Mouse (Mus musculus): ENCODE data around the gene Cbx3. TPM values are rescaled to one million over a fixed set of nuclear protein-coding genes. Genes with fewer than 3 reads are reported as not detected.
A peak's percentile ranks its signal among the peaks of the same experiment; 100 is the strongest.

Cbx3 gene
- 517 TPM in 2 replicates for polyA plus RNA-seq (2015; fragmentation: Nextera tagmentation; extraction: Ambion mirVana)

DNA sequence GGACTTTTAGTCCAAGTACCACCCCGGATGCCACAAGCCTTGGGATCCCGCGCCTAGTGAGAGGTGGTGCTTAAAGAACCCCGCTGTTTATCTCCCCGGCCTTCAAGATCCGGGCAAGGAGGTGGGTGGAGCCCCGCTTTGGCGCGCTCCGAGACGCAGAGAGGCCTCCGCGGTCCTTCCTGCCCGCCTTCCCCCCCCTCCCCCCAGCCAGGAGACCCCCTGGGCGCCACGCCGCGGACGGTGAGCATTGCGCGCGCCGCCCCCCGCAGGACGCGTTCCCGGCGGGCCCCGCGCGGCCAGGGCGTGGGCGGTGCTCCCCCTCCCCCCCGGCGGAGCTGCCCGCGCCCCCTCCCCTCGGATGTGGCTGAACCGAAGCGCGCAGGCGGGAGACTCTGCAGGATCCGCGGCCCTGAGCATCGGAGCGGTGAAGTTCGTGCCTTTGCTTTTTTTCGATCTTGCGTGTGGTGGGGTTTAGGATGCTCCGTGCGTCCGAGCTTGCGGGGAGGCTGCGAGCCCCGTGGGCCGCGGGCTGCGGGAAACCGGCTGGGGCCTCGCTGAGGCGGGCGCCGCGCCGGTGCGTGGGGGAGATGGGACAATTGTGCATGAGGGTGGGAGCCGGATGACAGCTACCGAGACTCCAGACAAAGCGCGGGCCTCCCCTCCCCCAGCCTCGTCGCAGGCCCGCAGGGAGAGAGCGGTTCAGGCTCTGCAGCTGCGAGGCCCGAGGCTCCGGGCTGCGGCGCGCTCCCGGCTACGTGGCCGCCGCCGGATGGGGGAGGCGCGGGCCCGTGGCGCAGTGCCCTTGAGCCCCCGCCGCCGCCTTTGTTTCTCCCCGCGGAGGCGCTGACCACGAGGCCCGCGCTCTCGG, at the start of gene Cbx3:
Gene Cbx3 (plus strand): TSS at position 50 of the 868 bp plus-strand sequence.
- Histone ChIP-seq H3K36me3 (peaks cover 34% of the 10 kb centered on the region), H3K27me3 (no peaks in the 10 kb centered on the region), H3K4me2 (peak within 1 kb of the TSS; percentile 73), H3K27ac (peak within 1 kb of the TSS; percentile 100), H3K4me1 (replicated peaks) (peaks cover 43% of the 10 kb centered on the region), H3K9me3 (no peaks in the 10 kb centered on the region), H3K4me3 (peak within 1 kb of the TSS; percentile 98), H3K9ac (peak within 1 kb of the TSS; percentile 100)
- WGBS = under 1% methylated on average over 91 of the region's 99 CpGs
- ATAC-seq (ENCODE audit: low FRiP score) = peak; percentile 86

- ATAC-seq (ENCODE audit: low FRiP score) = no peak
- H3K4me3 ChIP-seq = no peak overlapping the region
Observed at GRCm38 (mm10) chr6:51423466-51424122, 46.6 kb upstream of the Cbx3 start.

GRCm38 (mm10) chr6:51424537-51424936, 45.6 kb upstream of the Cbx3 start:
- 95% methylated on average over 2 of the region's 2 CpGs for WGBS
- ATAC-seq (ENCODE audit: low FRiP score) = no peak

More at GRCm38 (mm10) chr6:51423466-51424122, 46.6 kb upstream of the Cbx3 start:
- H3K4me2 ChIP-seq = no peak overlapping the region
- H3K9me3 ChIP-seq = no peaks in the 10 kb centered on the region
- H3K9ac ChIP-seq = no peak overlapping the region
- no peaks in the 10 kb centered on the region for H3K36me3 ChIP-seq
- H3K27ac ChIP-seq = no peak overlapping the region
- no peaks in the 10 kb centered on the region for H3K4me1 ChIP-seq (replicated peaks)
- 49% methylated on average over 11 of the region's 11 CpGs for WGBS
- no peaks in the 10 kb centered on the region for H3K27me3 ChIP-seq

GRCm38 (mm10) chr6:51432535-51433397, 37.4 kb upstream of the Cbx3 start, which contains the start of gene Nfe2l3:
Gene Nfe2l3 (plus strand): TSS chr6:51432670.
- Histone ChIP-seq H3K9ac (peak within 1 kb of the TSS; percentile 78), H3K4me2 (peak within 1 kb of the TSS; percentile 79), H3K4me3 (peak within 1 kb of the TSS; percentile 50), H3K36me3 (no peaks in the 10 kb centered on the region), H3K27me3 (peaks cover 67% of the 10 kb centered on the region), H3K4me1 (replicated peaks) (peaks cover 32% of the 10 kb centered on the region), H3K9me3 (no peaks in the 10 kb centered on the region), H3K27ac (no peak within 1 kb of the TSS)
- ATAC-seq (ENCODE audit: low FRiP score) = peak; percentile 82
- 1% methylated on average over 74 of the region's 74 CpGs for WGBS

More at GRCm38 (mm10) chr6:51424537-51424936, 45.6 kb upstream of the Cbx3 start:
- no peaks in the 10 kb centered on the region for H3K4me1 ChIP-seq (replicated peaks)
- no peaks in the 10 kb centered on the region for H3K36me3 ChIP-seq
- H3K27me3 ChIP-seq = peaks cover 4% of the 10 kb centered on the region; the same call in 1 of the 2 replicates
- no peak overlapping the region for H3K4me3 ChIP-seq
- no peak overlapping the region for H3K4me2 ChIP-seq
- no peaks in the 10 kb centered on the region for H3K9me3 ChIP-seq
- no peak overlapping the region for H3K27ac ChIP-seq
- H3K9ac ChIP-seq = no peak overlapping the region

DNA sequence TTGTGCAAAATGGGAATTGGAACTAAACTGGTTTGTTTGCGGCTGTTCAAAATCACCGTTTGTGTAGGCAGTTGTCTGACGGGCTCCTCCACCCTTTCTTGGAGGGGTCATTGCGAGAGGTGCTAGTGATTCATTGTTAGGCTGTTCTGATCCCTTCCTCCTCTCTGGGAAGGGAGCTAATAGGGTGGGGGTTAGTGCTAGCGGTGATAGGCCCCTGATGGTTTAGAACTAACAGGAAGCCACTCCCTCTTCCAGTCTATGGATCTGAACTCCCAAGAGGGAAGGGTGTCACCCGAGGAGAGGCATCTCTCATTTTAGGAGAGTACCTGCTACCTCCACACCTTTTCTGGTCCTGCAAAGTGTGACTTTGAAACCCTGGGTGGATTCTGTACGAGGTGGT, 35.9 kb upstream of the Cbx3 start:
- 41% methylated on average over 7 of the region's 7 CpGs for WGBS
- Histone ChIP-seq H3K4me2 (peak overlapping the region; percentile 79), H3K4me1 (replicated peaks) (peaks cover 32% of the 10 kb centered on the region), H3K4me3 (peak overlapping the region; percentile 50; the same call in 1 of the 2 replicates), H3K36me3 (no peaks in the 10 kb centered on the region), H3K27ac (no peak overlapping the region), H3K9ac (no peak overlapping the region), H3K9me3 (no peaks in the 10 kb centered on the region), H3K27me3 (peaks cover 63% of the 10 kb centered on the region)
- ATAC-seq (ENCODE audit: low FRiP score) = no peak

GRCm38 (mm10) chr6:51437665-51438064, 32.5 kb upstream of the Cbx3 start:
- ATAC-seq (ENCODE audit: low FRiP score) = no peak

GRCm38 (mm10) chr6:51438826-51439330, 31.3 kb upstream of the Cbx3 start:
- no peaks in the 10 kb centered on the region for H3K9me3 ChIP-seq
- peaks cover 29% of the 10 kb centered on the region for H3K27me3 ChIP-seq
- H3K36me3 ChIP-seq = no peaks in the 10 kb centered on the region
- H3K4me1 ChIP-seq (replicated peaks) = peaks cover 14% of the 10 kb centered on the region
- H3K27ac ChIP-seq = no peak overlapping the region
- H3K4me2 ChIP-seq = no peak overlapping the region
- no peak for ATAC-seq (ENCODE audit: low FRiP score)
- no peak overlapping the region for H3K4me3 ChIP-seq
- WGBS = 86% methylated on average over 9 of the region's 9 CpGs
- H3K9ac ChIP-seq = no peak overlapping the region

More at GRCm38 (mm10) chr6:51437665-51438064, 32.5 kb upstream of the Cbx3 start:
- no peaks in the 10 kb centered on the region for H3K9me3 ChIP-seq
- 86% methylated on average over 4 of the region's 4 CpGs for WGBS
- H3K9ac ChIP-seq = no peak overlapping the region
- H3K36me3 ChIP-seq = no peaks in the 10 kb centered on the region
- no peak overlapping the region for H3K4me3 ChIP-seq
- H3K27me3 ChIP-seq = peaks cover 41% of the 10 kb centered on the region
- no peak overlapping the region for H3K27ac ChIP-seq
- no peak overlapping the region for H3K4me2 ChIP-seq
- H3K4me1 ChIP-seq (replicated peaks) = peaks cover 26% of the 10 kb centered on the region

DNA sequence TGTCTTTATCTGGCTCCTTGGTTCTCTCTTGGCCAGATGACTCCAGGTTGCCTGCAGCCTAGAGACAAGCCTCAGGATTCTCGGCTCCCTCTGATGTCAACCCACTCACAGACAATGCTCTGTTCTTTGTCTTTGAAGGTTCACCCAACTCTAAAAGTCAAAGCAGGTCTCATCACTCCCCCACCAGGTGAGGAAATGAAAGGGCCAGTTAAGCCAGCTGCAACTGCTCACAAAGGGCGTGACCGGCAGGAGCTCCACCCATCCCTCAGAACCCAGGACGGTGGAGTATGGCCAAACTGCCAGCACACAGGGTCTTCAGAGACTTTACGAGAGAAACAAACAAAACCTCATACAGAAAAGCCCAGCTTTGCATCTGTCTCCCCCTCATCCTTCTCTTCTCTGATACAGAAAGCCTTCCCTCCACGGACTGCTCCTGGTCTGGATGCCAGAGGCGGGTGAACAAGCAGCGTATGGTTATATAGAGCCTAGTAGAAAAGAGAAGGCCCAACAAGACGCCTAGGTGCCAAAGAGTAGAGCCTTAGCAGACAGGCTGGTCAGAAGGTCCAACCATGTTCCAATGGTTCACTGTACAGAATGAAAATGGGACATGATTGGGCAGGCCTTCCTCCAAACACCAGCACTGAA, 27.8 kb upstream of the Cbx3 start:
- WGBS = 62% methylated on average over 9 of the region's 9 CpGs
- no peak overlapping the region for H3K4me3 ChIP-seq
- H3K27ac ChIP-seq = no peak overlapping the region
- no peak overlapping the region for H3K9ac ChIP-seq
- H3K9me3 ChIP-seq = no peaks in the 10 kb centered on the region
- no peak for ATAC-seq (ENCODE audit: low FRiP score)
- no peaks in the 10 kb centered on the region for H3K27me3 ChIP-seq
- H3K4me2 ChIP-seq = no peak overlapping the region
- no peaks in the 10 kb centered on the region for H3K36me3 ChIP-seq
- H3K4me1 ChIP-seq (replicated peaks) = no peaks in the 10 kb centered on the region

- H3K4me3 ChIP-seq = no peak overlapping the region
- no peak overlapping the region for H3K4me2 ChIP-seq
- H3K36me3 ChIP-seq = peaks cover 9% of the 10 kb centered on the region
- no peak overlapping the region for H3K27ac ChIP-seq
- H3K9ac ChIP-seq = no peak overlapping the region
- peaks cover 9% of the 10 kb centered on the region; the same call in 1 of the 2 replicates for H3K4me1 ChIP-seq (replicated peaks)
- H3K27me3 ChIP-seq = no peaks in the 10 kb centered on the region
- 68% methylated on average over 7 of the region's 7 CpGs for WGBS
- no peaks in the 10 kb centered on the region for H3K9me3 ChIP-seq
- no peak for ATAC-seq (ENCODE audit: low FRiP score)
Observed at GRCm38 (mm10) chr6:51452927-51453503, 17.1 kb upstream of the Cbx3 start.

DNA sequence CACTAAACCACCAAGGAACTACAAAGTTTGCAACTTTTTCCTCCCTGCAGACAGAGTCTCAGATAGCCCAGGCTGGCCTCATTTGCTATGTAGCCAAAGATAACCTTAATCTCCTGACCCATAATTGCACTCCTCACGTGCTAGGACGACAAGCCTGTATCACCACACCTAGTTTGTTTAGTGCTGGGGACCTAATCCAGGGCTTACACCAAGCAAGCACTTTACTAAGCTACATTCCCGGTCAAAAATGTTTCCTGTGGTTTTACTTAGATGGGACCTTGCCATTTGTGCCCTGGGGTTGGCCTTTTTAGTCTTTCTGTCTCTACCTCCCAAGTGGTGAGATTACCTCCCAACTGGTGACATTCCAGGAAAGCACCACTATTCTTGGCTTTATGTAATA, 15.2 kb upstream of the Cbx3 start:
- no peak for ATAC-seq (ENCODE audit: low FRiP score)
- H3K36me3 ChIP-seq = peaks cover 24% of the 10 kb centered on the region
- H3K4me3 ChIP-seq = no peak overlapping the region
- no peak overlapping the region for H3K27ac ChIP-seq
- H3K9me3 ChIP-seq = no peaks in the 10 kb centered on the region
- WGBS = 76% methylated on average over 3 of the region's 3 CpGs
- no peak overlapping the region for H3K9ac ChIP-seq
- H3K4me1 ChIP-seq (replicated peaks) = peaks cover 9% of the 10 kb centered on the region; the same call in 1 of the 2 replicates
- no peak overlapping the region for H3K4me2 ChIP-seq
- no peaks in the 10 kb centered on the region for H3K27me3 ChIP-seq

- H3K36me3 ChIP-seq = peaks cover 33% of the 10 kb centered on the region
- H3K9ac ChIP-seq = no peak overlapping the region
- no peak for ATAC-seq (ENCODE audit: low FRiP score)
- H3K4me3 ChIP-seq = no peak overlapping the region
- H3K4me2 ChIP-seq = no peak overlapping the region
- H3K9me3 ChIP-seq = no peaks in the 10 kb centered on the region
- H3K27ac ChIP-seq = peak overlapping the region; percentile 18; the same call in 1 of the 2 replicates
- H3K27me3 ChIP-seq = no peaks in the 10 kb centered on the region
- H3K4me1 ChIP-seq (replicated peaks) = peaks cover 9% of the 10 kb centered on the region; the same call in 1 of the 2 replicates
- WGBS = 98% methylated on average over 1 of the region's 1 CpGs
Observed at GRCm38 (mm10) chr6:51456198-51456597, 14.0 kb upstream of the Cbx3 start.

Measured in hindbrain, embryonic 13.5 days (tissue).